Mouse (Mus musculus) 3134 (cell line): ENCODE data around the gene Rfwd3.
"Not testable (repeated sequence)": the region's sequence is repeated elsewhere in the genome, so short reads cannot be mapped to it uniquely, and the experiment has no call there.

ENCODE experiments used
- DNase-seq: peaks from one replicate; pipeline ENCODE4 v3.0.0-alpha.2; 2011; ENCODE audit warnings: low spot score; ENCODE audit not compliant: insufficient read length; ENCODE audit errors: extremely low read depth

Gene Rfwd3

DNA sequence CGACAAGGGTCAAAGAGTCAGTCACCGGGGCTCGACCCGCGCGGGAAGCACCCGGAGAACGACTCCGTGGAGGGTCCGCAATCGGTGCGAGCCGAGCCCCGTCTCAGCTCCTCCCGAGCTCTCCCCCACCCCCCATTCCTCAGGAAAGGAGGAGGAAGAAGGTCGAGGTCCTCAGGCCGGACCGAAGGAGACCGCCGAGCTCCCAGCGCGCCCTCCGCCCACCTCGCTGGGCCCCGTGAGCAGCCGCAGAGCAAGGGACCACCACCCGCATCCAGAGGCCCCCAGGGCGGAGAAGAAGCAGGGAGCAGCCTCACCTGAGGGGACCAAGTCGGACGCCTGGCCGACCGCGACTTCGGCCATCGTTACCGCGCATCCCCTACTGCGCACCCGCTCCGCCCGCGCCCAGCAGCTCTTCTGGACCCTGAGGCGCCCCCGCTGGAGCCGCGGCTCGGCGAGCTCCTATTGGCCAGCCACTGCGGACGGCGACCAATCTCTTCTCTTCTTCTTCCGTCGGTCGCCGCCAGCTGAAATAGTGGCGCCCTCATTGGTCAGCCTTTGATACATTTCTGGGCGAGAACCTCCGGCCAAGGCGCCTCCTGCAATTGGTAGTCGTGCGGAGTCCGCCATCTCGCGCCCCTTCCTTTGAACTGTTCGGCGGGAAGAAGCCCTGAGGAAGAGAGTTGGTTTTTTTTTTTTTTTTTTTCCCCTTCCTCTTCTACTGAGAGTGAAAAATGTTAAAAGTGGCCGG is at the start of gene Rfwd3:
TSS of gene Rfwd3 (minus strand) at position 402 of the 748 bp plus-strand sequence.
- peak; percentile 95 for DNase-seq

DNA sequence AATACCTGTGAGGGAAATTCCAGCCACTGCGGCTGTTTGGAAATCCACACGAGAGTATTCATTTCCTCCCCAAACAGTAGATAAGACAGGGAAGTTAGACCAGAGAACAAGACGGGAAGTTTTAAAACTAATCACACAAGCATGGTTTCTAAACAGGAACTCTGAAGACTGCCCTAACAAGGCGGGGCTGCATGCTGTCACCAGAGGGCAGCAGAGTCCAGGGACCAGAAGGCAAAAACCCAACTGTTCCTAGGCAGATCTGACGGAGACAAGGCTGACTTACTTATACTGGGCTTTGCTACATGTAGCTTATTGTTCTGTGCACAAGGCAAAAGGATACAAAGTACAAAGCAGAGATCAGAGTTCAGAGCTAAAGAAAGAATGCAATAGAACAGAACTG is 43.2 kb upstream of the Rfwd3 start:
- DNase-seq, result peak; percentile 44

DNA sequence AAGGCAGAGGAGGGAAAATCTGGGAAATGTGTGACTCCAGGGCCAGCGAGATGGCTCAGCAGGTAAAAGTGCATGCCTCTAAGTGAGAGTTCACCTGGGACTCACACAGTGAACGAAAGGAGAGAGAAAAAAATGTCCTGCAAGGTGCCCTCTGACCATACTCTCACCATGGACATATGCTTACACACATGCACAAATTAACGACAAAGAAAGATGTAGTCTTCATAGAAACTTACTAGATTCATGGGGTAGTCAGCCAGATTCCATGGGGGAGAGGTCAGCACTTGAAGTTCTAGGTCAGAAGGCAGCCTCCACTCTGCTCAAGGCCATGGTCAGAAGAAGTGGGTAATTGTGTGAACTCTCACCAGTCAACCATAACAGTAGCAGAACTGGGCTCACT is 40.2 kb upstream of the Rfwd3 start:
- DNase-seq, result no peak

DNA sequence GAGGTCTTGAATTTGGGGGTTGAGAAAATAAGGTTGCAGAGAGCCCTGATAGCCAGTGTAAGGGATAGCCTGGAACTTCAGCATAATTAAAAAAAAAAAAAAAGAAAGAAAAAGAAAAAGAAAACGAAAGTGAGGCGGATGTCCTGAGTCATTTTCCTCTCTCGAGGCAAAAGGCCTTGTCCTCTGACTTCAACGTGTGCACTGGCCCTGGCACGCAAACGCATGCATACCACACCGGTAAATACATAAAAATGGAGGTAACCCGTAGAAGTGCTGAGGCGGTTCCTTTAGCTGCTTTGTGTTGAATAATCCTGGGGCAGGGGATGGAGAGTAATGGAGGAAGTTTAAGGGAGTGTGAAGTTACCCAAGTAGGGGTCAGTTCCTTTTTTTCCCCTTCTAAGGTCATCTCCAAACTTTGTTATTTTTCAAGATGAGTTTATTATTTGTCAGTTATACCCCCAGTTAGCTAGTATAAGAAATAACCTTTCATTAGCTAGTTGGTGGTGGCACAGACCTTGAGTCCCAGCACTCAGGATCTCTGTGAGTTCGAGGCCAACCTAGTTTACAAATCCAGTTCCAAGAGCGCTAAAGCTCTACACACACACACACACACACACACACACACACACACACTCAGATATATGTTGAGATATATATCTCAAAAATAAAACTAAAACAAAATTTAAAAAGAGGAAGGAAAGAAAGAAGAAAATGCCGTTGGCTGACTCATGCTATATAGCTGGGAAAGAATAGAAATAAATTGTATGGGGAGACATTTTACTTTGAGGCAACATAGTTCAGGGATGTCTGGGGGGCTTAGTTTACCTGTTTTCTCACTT is 38.6 kb upstream of the Rfwd3 start:
- DNase-seq, result no peak

DNA sequence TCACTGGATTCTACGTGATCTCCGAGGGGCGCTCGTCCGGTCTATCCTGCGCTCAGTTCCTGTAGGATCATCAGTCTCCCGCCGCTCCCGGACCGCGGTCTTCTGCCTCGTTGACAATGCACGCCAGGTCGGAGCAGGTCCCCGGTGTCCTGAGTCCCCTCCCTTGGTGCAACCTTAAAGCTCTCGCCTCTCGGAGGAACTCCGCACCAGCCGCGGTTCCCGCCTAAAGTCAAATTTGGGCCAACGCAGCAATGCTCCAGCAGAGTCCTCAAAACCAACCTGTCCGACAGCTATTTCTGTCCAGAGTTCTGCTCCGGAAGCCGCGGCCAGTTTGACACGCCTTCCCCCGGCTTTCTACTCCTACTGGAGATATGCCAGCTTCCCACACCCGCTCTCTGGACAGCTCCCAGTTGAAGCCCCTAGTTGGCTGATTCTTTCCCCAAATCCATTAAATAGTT is 37.9 kb upstream of the Rfwd3 start, which contains the start of gene Mlkl:
TSS of gene Mlkl (minus strand) at position 288 of the 458 bp plus-strand sequence.
- DNase-seq, result peak; percentile 86

DNA sequence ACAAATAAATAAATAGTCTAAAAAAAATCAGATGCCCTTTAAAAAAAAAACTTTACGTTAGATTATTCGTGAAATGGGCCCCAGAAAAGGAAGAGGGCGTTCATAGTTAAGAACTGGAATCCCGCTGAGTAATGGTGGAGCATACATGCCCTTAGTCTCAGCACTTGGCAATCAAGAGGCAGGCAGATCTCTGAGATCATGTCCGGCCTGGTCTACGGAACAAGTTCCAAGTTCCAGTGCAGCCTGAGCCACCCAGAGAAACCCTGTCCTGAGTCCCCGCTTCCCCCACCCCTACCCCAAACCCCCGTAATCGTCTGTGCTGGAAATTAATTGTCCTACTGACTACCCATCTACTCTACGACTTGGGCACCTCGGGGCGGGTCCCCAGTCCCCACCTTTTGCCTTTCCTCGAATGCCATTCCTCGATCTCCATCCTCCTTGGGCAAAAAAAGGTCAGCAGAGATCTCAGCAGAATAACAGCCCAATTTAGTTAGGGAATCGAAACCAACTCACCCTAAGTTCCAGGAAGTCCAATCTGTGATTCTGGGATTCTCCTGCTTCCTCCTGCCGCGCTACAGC is 37.4 kb upstream of the Rfwd3 start:
- DNase-seq, result peak; percentile 60

DNA sequence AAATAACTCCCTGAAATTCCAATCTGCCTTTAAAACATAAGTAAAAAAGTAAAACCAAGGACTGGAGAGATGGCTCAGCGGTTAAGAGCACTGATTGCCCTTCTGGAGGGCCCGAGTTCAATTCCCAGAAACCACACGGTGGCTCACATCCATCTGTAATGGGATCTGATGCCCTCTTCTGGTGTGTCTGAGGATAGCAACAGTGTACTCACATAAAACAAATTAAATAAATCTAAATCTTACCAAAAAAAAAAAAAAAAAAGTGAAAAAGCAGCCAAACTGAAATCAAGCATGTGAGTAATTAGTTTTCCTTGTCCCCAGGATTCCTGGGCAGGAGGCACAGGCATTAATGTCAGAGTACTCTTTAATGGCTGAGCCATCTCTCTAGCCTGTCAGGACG is 36.7 kb upstream of the Rfwd3 start:
- DNase-seq, result no peak

DNA sequence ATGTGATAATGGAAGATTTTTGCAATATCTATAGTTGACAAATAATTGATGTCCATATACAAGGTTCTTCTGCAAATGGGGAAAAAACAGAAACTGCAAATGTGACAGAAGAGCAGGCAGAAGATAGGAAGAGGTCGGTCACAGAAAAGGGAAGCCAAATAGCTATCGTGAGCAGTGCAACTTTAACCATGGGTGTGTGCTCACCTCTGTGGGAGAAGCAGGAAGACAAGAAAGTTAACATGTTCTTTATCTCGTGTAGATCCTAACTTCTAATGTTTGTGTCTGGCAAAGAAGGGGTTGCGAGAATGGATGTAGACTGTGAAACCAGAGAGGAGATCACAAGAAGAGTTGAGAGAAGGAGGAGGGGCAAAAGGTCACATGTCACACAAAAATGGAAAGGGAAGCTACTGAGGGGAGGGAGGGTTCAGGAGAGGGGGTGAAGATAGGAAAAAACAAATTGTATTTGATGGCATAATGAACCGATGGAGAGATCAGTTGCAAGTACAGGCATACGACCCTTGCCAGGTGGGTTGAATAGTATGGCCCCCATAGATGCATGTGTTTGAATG is 25.3 kb upstream of the Rfwd3 start:
- DNase-seq, result no peak

DNA sequence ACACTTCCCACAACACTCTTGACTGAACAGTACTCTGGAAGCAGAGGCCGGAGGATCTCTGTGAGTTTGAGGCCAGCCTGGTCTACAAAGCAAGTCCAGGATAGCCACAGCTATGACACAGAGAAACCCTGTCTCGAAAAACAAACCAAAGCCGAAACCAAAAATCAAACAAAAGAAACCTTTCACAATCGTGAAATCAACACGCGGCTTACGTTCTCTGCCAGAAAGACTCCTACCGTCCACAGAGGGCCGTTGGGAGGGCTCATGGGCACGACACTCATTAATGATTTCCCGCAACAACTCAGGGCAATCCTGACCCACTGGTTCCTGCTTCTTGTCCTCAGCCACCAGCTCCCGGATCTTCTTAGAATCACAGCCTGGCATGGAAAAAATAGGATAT is 14.7 kb upstream of the Rfwd3 start:
- DNase-seq, result no peak

DNA sequence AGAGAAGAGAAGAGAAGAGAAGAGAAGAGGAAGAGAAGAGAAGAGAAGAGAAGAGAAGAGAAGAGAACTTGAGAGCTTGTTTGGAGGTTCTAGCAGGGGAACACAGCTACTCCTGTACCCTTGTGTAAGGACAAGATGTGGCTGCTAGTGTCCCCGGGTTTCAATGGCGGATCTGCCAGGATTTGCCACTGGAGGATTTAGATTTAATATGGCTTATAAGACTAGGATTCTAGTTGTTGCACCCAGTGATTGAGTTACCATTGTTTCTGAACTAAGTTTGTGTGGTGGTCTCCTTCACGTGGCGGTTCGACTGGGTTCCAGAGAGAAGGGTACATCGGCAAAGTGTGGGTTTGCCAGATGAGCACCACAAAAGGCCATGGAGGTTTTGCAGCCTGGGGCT is 13.9 kb upstream of the Rfwd3 start:
- not testable (repeated sequence) for DNase-seq

DNA sequence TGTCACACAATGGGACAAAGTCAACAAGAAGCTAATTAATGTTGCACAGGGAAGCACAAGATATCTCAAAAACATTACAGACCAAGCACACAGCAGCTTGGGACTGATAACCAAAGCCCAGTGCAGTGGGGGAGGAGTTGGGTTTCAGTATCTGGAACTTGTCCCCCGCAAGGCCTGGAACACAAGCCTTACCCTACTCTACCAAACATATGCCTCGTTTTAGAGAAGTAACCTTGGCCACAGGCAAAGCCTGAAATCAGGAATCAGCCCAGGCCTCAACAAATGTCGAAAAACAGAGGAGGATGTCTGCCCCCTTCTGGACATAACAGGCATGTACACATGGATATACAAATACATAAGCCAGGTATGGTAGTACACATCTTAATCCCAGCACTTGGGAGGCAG is 12.7 kb upstream of the Rfwd3 start:
- DNase-seq, result no peak

DNA sequence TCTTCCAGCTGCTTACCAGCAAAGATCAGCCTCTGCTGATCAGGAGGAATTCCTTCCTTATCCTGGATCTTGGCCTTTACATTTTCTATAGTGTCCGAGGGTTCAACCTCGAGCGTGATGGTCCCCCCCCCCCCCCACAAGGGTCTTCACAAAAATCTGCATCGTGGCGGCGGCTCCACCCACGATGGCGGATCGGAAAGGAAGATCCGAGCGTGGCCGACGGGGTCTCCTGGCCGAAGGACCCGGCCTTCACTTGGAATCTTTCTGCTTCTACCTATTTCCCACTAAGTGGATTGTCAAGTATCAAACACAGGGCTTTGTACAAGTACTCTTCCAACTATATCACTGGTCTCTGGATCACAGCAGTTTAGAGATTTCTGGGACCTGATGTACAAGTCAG is 10.0 kb upstream of the Rfwd3 start:
- DNase-seq, result not testable (repeated sequence)

DNA sequence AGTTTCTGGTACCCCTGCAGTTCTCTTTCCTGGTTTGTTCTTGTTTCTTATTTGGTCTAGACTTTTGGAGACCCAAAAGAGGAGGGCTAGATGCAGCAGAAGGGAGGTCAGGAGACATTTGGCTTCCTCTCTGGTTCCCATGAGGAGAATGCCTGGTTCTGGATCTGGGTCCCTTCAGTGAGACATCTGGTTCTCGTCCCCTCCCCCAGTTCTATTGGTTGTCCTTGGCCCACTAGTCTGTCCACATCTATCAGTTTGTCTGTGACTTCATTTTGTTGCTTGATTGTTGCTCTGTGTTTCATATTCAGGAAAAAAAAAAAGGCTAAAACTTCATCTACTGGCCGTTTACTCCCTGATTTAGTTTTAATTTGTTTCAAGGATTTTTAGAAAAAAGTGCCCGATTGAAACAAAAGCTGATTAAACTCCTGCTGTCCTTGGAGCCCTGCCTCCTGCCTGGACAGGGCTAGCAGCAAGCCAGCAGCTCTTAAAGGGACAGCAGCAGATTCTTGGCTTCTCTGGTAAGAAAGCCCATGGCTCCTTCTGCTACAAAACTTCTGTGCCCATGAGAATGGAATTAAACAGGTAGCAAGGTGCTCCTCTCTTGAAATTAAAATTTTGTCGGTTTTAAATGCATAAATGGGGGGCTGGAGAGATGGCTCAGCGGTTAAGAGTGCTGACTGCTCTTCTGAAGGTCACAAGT is 5.2 kb upstream of the Rfwd3 start:
- no peak for DNase-seq

DNA sequence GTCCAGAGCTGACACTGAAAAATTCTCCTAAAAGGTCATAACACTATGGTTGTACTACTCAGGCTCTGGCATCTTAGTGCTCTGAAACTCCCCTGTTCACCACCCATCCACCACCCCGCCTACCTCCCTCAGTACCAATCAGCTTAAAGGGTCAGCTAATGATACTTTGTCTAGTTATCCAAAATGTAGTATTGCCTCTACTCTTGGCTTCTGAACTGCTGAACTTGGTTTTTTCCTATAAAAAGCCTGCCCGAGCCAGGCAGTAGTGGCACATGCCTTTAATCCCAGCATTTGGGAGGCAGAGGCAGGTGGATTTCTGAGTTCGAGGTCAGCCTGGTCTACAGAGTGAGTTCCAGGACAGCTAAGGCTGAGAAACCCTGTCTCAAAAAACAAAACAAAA is 4.3 kb upstream of the Rfwd3 start:
- DNase-seq, result no peak

DNA sequence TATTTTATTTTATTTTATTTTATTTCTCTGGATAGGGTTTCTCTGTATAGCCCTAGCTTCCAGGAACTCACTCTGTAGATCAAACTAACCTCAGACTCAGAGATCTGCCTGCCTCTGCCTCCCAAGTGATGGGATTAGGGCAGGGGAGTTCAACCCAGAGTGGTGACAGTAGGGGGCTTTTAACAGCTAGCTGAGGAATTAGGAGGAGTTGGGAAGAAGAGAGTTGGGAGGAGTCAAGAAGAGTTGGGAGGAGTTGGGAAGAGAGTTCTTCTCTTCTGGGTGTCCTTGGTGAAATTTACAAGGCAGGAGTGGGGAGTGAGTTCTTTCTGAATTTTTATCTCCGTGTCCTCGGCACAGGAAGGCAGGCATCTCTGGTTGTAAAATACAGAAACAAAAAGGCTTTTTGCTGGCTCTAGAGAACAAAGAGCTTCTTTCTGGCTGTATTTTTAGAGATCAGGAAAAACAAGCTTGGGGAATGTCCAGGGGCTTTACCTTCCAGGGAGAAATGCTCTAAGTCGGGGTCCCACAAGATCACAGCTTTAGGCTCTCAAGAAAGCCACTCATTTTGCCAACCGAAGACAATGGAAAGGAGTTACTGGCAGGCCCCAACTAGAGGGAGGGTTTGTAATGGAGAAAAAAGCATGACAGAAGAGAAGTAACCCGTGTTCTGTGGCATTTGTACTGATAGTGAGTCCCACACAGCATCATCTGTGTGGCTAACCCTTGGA is 3.2 kb upstream of the Rfwd3 start:
- not testable (repeated sequence) for DNase-seq

DNA sequence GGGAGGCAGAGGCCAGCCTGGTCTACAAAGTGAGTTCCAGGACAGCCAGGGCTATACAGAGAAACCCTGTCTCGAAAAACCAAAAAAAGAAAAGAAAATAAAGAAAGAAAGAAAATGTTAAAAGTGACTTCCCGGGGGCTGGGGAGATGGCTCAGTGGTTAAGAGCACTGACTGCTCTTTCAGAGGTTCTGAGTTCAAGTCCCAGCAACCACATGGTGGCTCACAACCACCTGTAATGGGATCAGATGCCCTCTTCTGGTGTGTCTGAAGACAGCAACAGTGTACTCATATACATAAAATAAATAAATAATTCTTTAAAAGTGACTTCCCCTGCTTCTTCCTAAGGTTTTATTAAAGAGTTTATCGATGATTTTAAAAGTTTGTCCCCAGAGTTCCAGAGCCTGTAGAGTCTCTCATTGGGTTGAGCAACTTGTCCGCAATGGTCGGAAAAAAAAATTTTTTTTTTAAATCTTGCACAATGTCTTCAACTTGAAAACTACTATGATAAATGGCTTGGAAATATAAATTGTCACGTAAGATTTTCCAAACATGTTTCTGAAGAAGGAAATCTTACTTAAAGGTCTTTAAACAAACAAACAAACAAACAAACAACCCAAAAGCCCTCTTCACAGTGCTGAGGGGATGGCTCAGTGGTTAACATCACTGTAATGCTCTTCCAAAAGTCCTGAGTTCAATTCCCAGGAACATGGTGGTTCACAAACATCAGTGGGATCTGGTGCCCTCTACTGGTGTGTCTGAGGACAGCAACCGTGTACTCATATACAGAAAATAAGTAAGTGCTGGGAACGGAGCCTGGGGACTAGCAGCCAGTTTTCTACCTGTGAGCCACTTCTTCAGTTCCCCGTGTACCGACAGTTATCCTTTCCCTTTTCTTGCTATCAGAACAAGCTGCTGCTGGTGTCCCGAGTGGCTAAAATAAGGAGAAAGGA is 850 bp upstream of the Rfwd3 start:
- peak; percentile 18 for DNase-seq

DNA sequence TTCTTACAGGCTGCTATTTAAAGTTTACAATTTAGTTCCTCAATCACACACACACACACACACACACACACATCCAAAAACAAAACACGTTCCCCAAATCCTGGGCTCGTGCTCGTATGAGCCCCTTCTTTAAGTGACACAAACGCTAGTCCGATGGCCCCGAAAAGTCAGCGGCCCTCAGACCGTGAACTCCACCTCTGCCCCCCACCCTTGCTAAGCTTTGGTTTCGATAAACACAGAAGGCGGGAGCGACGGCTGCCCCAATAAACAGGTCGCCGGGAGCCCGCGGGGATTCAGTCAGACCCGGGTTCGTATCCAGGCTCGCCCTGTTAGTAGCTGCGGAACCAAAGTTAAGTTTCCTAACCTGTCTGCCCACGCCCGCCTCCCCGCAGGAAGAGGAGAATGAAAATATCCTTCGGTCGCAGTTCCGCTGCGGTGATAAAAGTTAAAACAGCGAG is 630 bp downstream of the Rfwd3 start:
- no peak for DNase-seq

DNA sequence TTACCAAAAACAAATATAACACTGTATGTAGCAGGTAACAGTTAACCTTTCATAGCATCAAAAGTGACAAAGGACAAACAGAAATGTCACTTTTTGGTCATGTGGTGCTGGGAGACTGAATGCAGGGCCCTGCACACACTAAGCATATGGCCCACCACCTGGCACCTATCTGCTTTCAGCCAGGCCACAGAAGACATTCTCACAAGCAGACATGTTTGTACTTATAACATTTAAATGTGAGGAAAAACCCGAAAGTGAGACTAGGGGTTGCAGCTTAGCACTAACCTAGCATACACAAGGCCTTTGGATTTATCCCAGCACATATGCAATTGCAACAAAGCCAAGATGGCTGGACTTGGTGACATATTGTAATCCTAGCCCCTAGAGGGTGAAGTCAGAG is 2.0 kb downstream of the Rfwd3 start:
- no peak for DNase-seq

DNA sequence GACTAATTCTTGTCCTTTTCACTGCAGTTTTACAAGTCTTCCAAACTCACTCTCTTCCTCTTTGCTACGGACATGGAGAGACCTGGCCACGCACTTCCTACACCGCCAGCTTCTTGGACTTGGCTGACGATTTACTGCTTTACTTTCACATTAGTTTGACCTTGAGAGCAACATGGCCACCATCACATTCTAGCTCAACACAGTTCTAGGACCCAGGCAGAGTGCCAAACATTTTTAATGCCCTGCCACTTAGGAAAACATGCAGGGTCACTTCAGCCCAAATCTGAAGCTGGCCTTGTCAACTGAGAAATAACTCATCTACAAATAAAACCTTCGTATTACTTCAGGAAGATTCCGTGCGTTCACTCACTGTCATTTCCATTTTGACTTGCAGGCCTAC is 8.3 kb downstream of the Rfwd3 start:
- DNase-seq, result no peak
